Mouse (Mus musculus) ovary, postnatal 36 days (tissue): ENCODE data around the gene Myo5a.
"Not testable (repeated sequence)": the region's sequence is repeated elsewhere in the genome, so short reads cannot be mapped to it uniquely, and the experiment has no call there.

ENCODE experiments used
- DNase-seq: peaks from one replicate; pipeline ENCODE4 v3.0.0; 2022; ENCODE audit warnings: low spot score, mixed read lengths

Myo5a gene

GRCm38 (mm10) chr9:75248359-75248758 lies 177.5 kb downstream of the Myo5a start:
- DNase-seq: no peak

DNA sequence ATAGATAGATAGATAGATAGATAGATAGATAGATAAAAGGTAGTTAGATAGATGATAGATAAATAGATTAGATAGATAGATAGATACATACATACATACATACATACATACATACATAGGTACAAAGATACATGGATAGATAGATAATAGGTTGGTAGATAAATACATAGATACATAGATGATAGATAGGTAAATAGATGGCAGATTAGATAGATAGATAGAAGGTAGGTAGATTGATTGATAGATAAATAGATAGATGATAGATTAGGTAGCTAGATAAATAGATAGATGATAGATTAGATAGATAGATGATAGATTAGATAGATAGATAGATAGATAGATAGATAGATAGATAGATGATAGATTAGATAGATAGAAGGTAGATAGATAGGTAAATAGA lies 178.1 kb downstream of the Myo5a start:
- DNase-seq: no peak

GRCm38 (mm10) chr9:75253158-75253557 lies 182.3 kb downstream of the Myo5a start:
- not testable (repeated sequence) for DNase-seq

- no peak for DNase-seq
These were observed 183.0 kb downstream of the Myo5a start for GRCm38 (mm10) chr9:75253766-75254165.

- no peak for DNase-seq
These were observed 183.6 kb downstream of the Myo5a start for GRCm38 (mm10) chr9:75254196-75254955.

GRCm38 (mm10) chr9:75255820-75256545 lies 185.2 kb downstream of the Myo5a start:
- no peak for DNase-seq

GRCm38 (mm10) chr9:75258792-75259191 lies 188.0 kb downstream of the Myo5a start:
- DNase-seq: no peak

GRCm38 (mm10) chr9:75259656-75260055 lies 188.8 kb downstream of the Myo5a start:
- no peak for DNase-seq

- DNase-seq: no peak
These were observed 190.6 kb downstream of the Myo5a start for GRCm38 (mm10) chr9:75261332-75261872.

GRCm38 (mm10) chr9:75262235-75262826 lies 191.5 kb downstream of the Myo5a start:
- no peak for DNase-seq

GRCm38 (mm10) chr9:75264008-75264718 lies 193.3 kb downstream of the Myo5a start:
- DNase-seq: no peak

DNA sequence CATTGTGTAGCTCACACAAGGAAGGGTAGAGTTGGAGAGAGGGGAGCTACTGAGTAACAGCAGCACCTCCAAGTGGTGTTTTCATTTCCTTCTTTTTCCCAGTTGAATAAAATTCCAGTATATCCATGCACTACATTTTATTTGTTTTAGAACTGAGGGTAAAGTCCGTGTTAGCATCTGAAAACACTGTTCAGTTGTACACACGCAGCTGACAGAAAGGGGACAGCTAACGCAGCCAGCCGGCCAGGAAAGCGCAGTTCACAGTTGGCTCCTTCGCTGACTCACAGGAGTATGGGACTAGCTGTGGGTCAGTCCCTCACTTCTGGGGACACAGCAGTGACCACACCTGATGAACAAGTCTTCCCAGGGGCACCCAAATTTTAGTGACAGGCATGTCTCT lies 196.3 kb downstream of the Myo5a start:
- DNase-seq: no peak

- no peak for DNase-seq
These were observed 199.6 kb downstream of the Myo5a start for GRCm38 (mm10) chr9:75270382-75270781.

DNA sequence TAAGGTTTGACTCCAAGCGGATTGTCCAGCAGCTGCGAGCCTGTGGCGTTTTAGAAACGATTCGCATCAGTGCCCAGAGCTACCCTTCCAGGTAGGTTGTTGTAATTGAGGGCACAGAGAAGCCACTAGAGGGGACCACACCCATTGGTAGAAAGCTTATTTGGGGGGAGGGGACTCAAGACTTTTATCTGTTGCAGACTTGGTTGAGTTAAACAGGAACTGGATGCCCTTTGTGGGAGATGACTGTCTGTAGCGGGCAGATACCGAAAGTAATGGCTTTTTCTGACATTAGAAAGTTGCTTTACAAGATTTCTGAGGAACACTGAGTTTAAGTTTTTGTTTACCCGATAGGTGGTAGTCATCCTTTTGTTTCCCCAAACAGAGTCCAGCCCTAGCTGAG lies 200.7 kb downstream of the Myo5a start:
- no peak for DNase-seq
